Mouse (Mus musculus) R1 (cell line): Measurements from ENCODE around the gene Gpr176.

Source experiments
- DNase-seq: peaks from one replicate; pipeline ENCODE4 v3.0.0-alpha.2; 2018; ENCODE audit warnings: low read depth, low spot score

Gene Gpr176

GRCm38 (mm10) chr2:118245914-118246313 is 127.3 kb downstream of the Gpr176 start:
- DNase-seq: peak; percentile 77

GRCm38 (mm10) chr2:118236196-118236595 is 137.0 kb downstream of the Gpr176 start:
- no peak for DNase-seq

GRCm38 (mm10) chr2:118235614-118236013 is 137.6 kb downstream of the Gpr176 start:
- no peak for DNase-seq

- no peak for DNase-seq
Measured at GRCm38 (mm10) chr2:118230544-118230943, 142.7 kb downstream of the Gpr176 start.

GRCm38 (mm10) chr2:118228486-118229079 is 144.6 kb downstream of the Gpr176 start:
- no peak for DNase-seq
